Comparison of ENCODE assay signal across 8 mouse cellular contexts in genomic region chr6:47649961-47650360, GRCm38 (mm10). TPM values are rescaled to one million over a fixed set of nuclear protein-coding genes. Genes with fewer than 3 reads are reported as not detected.
A peak's percentile ranks its signal among the peaks of the same experiment; 100 is the strongest.
DNase-seq lines count a peak whose midpoint lies in the region; ATAC-seq and TF ChIP-seq lines count a peak whose summit lies in the region.

No protein-coding gene starts in this region.

- no peaks in the 10 kb centered on the region for H3K27me3 ChIP-seq in MEL (ENCODE audit: control insufficient read depth in 1 of 2, insufficient read depth in 2 of 2, low read length in 2 of 2)
- H3K27me3 ChIP-seq in embryonic facial prominence, embryonic 12.5 days, result no peaks in the 10 kb centered on the region; the same call in 1 of the 2 replicates
- H3K27me3 ChIP-seq in intestine, embryonic 15.5 days (replicated peaks), result no peaks in the 10 kb centered on the region

- TF ChIP-seq EP300 in MEL (IDR thresholded peaks at IDR 0.05; ENCODE audit: low read depth in 1 of 2, low read length in 2 of 2), result no peak

- 0 out of 4 replicates have a peak, but pooled peaks cover 0 to 2% of the 10 kb centered on the region in 2 experiments for H3K36me3 ChIP-seq in MEL (ENCODE audit: control insufficient read depth in 1 of 2, insufficient read depth in 2 of 2, low read length in 2 of 2)
- H3K36me3 ChIP-seq in embryonic facial prominence, embryonic 12.5 days, result no peaks in the 10 kb centered on the region
- H3K36me3 ChIP-seq in intestine, embryonic 15.5 days, result no peaks in the 10 kb centered on the region

- H3K9me3 ChIP-seq in MEL (replicated peaks; ENCODE audit: insufficient read depth, low read length), result no peaks in the 10 kb centered on the region
- no peaks in the 10 kb centered on the region for H3K9me3 ChIP-seq in embryonic facial prominence, embryonic 12.5 days
- H3K9me3 ChIP-seq in intestine, embryonic 15.5 days, result no peaks in the 10 kb centered on the region

- intact Hi-C loops in left cerebral cortex, postnatal 4 days (cut with DNase I), result no loop called here

- H3K4me2 ChIP-seq in embryonic facial prominence, embryonic 12.5 days (replicated peaks), result no peak overlapping the region; the same call in 1 of the 2 replicates
- no peak overlapping the region for H3K4me2 ChIP-seq in intestine, embryonic 15.5 days (replicated peaks)

- TF ChIP-seq RAD21 in MEL (IDR thresholded peaks at IDR 0.05; ENCODE audit: low read depth, low read length), result no peak

- peak; percentile 6 for DNase-seq in adrenal gland, adult 2 months
- no peak for DNase-seq in adrenal gland, adult 8-10 months
- DNase-seq in left cerebral cortex, adult 11 months (ENCODE audit: low spot score), result peak; percentile 27
- DNase-seq in left cerebral cortex, postnatal 4 days, result no peak
- DNase-seq in MEL (ENCODE audit: low read depth, low spot score), result peak; percentile 91
- DNase-seq in lung, postnatal 4 days, result peak; percentile 7 to 24

- H3K9ac ChIP-seq in MEL (ENCODE audit: control insufficient read depth, low read depth, low read length, poor library complexity, severe bottlenecking), result peak overlapping the region; percentile 21
- H3K9ac ChIP-seq in embryonic facial prominence, embryonic 12.5 days, result no peak overlapping the region
- H3K9ac ChIP-seq in intestine, embryonic 15.5 days, result no peak overlapping the region

- no peak for ATAC-seq in embryonic facial prominence, embryonic 12.5 days (ENCODE audit: insufficient number of reproducible peaks, insufficient read depth, low FRiP score, low TSS enrichment)
- ATAC-seq in intestine, embryonic 15.5 days, result no peak

- peaks cover 2% of the 10 kb centered on the region; the same call in 1 of the 2 replicates for H3K79me2 ChIP-seq in MEL (ENCODE audit: control insufficient read depth, insufficient read depth, low read length, poor library complexity)

- TF ChIP-seq POLR2A in MEL (IDR thresholded peaks at IDR 0.05; ENCODE audit: control insufficient read depth in 1 of 2, insufficient read depth in 1 of 2, low read depth in 1 of 2, low read length in 2 of 2, poor library complexity in 1 of 2), result no peak

- H3K4me3 ChIP-seq in MEL (ENCODE audit: control insufficient read depth in 1 of 2, insufficient read depth in 1 of 2, low read depth in 2 of 2, low read length in 2 of 2), result peak overlapping the region; percentile 0 to 46
- H3K4me3 ChIP-seq in embryonic facial prominence, embryonic 12.5 days, result 0 out of 2 replicates have a peak overlapping the region, but pooled peaks have one; percentile 59
- no peak overlapping the region for H3K4me3 ChIP-seq in intestine, embryonic 15.5 days (replicated peaks)

- peaks cover 0 to 19% of the 10 kb centered on the region in 2 experiments; a peak in 2 of 4 replicates for H3K4me1 ChIP-seq in MEL (ENCODE audit: control insufficient read depth in 1 of 2, insufficient read depth in 2 of 2, low read length in 2 of 2)
- no peaks in the 10 kb centered on the region for H3K4me1 ChIP-seq in embryonic facial prominence, embryonic 12.5 days
- H3K4me1 ChIP-seq in intestine, embryonic 15.5 days (replicated peaks), result 0 out of 2 replicates have a peak, but pooled peaks cover 2% of the 10 kb centered on the region

- no peak overlapping the region for H3K27ac ChIP-seq in MEL (ENCODE audit: control insufficient read depth, low read depth, low read length)
- no peak overlapping the region for H3K27ac ChIP-seq in embryonic facial prominence, embryonic 12.5 days
- no peak overlapping the region for H3K27ac ChIP-seq in intestine, embryonic 15.5 days

- 0 out of 6 replicates have a peak, but pooled peaks of 1 of the 3 experiments have one; percentile 6 for TF ChIP-seq CTCF in MEL (IDR thresholded peaks at IDR 0.05 in 2 of 3, conservative IDR thresholded peaks at IDR 0.05 in 1 of 3; ENCODE audit: control insufficient read depth in 1 of 3, insufficient read depth in 1 of 3, low read depth in 2 of 3, low read length in 3 of 3, poor library complexity in 1 of 3, severe bottlenecking in 1 of 3)

- WGBS in embryonic facial prominence, embryonic 12.5 days, result 87% methylated on average over 6 of the region's 6 CpGs
- WGBS in intestine, embryonic 15.5 days, result 89% methylated on average over 6 of the region's 6 CpGs

TF ChIP-seq in MEL, 35 proteins besides CTCF, POLR2A, EP300 and RAD21:
- no peak for TF ChIP-seq NRF1 (IDR thresholded peaks at IDR 0.05; ENCODE audit: insufficient read depth, low read depth, low read length, poor library complexity, severe bottlenecking)
- TF ChIP-seq UBTF (IDR thresholded peaks at IDR 0.05; ENCODE audit: borderline replicate concordance, insufficient read depth, low read depth, low read length), result peak; percentile 59; the same call in 1 of the 2 replicates
- peak; percentile 74 for TF ChIP-seq TBP (IDR thresholded peaks at IDR 0.05; ENCODE audit: low read depth, low read length)
- no peak for TF ChIP-seq MYC (IDR thresholded peaks at IDR 0.05; ENCODE audit: low read depth, low read length)

RNA-seq across cellular contexts. Expression of gene Ezh2, which starts 54.8 kb away (rescaled TPM):
- 10 to 100 TPM; 11.4 to 18.3 TPM for total RNA-seq in adrenal gland, adult 2 months (2021)
- 0.95 and 1.6 TPM in 2 replicates for polyA plus RNA-seq in adrenal gland, adult 2 months (2012; rRNA removed)
- total RNA-seq in adrenal gland, adult 8-10 months (2022), result 10 to 100 TPM in 3 of 4 experiments, 1 to 10 TPM in 1; 7.6 to 16.1 (median 12.4) TPM
- 10 to 100 TPM; 65.4 to 69.6 TPM for total RNA-seq in left cerebral cortex, postnatal 4 days (2021)
- total RNA-seq in MEL (2012; rRNA removed), result 30.9 and 35.4 TPM in 2 replicates
- 1,000 to 10,000 TPM in 1 of 2 experiments, 10 to 100 TPM in 1; 82.6 to 1,353 TPM for polyA plus RNA-seq in MEL (2012; ENCODE audit: insufficient read depth in 1 of 2, insufficient read length in 2 of 2, low read depth in 1 of 2, low replicate concordance in 2 of 2, missing spikeins in 1 of 2)
- polyA plus RNA-seq in embryonic facial prominence, embryonic 12.5 days (2016; fragmentation: Nextera tagmentation; extraction: Ambion mirVana), result 159 and 162 TPM in 2 replicates
- 66.6 and 77.2 TPM in 2 replicates for polyA plus RNA-seq in intestine, embryonic 15.5 days (2015; fragmentation: Nextera tagmentation; extraction: Ambion mirVana)

Comparison
In these comparisons a context has a peak if more than half of its experiments do, and no peak if none do; other contexts are left out.
1. DNase-seq: peak in adrenal gland, adult 2 months (single experiment), left cerebral cortex, adult 11 months (single experiment), MEL (single experiment) and lung, postnatal 4 days (2 of 2); none in adrenal gland, adult 8-10 months (single experiment) and left cerebral cortex, postnatal 4 days (single experiment).